Mouse (Mus musculus) limb, embryonic 14.5 days (tissue): ENCODE measurements at regions not wholly inside any gene's neighbourhood (a gene's known extent, or its start where the extent isn't known, plus 50 kb on each side); places are given as distances from the start of the nearest gene placed in this dataset.

Experiments used
- ATAC-seq: fragments of 200-750 bp; cut with Nextera tagmentation; 2 replicates; pipeline ENCODE4 v1.8.0; 2017; ENCODE audit warnings: low read depth, moderate number of reproducible peaks, moderate TSS enrichment; ENCODE audit not compliant: low FRiP score
- DNase-seq: peaks from one replicate; pipeline ENCODE4 v3.0.0-alpha.2; 2015; ENCODE audit warnings: low spot score
- H3K27ac ChIP-seq: fragments of 300-500 bp; sonication (generic); replicated peaks from 2 replicates; pipeline ENCODE4 v1.5.1; 2014; ENCODE audit warnings: low read depth, mild to moderate bottlenecking, low read length, moderate library complexity, mixed read lengths
- H3K27me3 ChIP-seq: fragments of 300-500 bp; sonication (generic); 2 replicates; pipeline ENCODE4 v1.6.1; 2014; ENCODE audit warnings: low read length, mixed read lengths; ENCODE audit not compliant: control insufficient read depth, insufficient read depth
- H3K36me3 ChIP-seq: fragments of 300-500 bp; sonication (generic); 2 replicates; pipeline ENCODE4 v1.6.1; 2014; ENCODE audit warnings: mild to moderate bottlenecking, low read length, moderate library complexity, mixed read lengths; ENCODE audit not compliant: control insufficient read depth, insufficient read depth
- H3K4me1 ChIP-seq: fragments of 300-500 bp; sonication (generic); 2 replicates; pipeline ENCODE4 v1.6.1; 2014; ENCODE audit warnings: antibody characterized with exemption, low read length, mixed read lengths; ENCODE audit not compliant: control insufficient read depth, insufficient read depth
- H3K4me2 ChIP-seq: fragments of 300-500 bp; sonication (generic); replicated peaks from 2 replicates; pipeline ENCODE4 v1.6.1; 2014; ENCODE audit warnings: low read depth, mild to moderate bottlenecking, low read length, moderate library complexity; ENCODE audit not compliant: severe bottlenecking
- H3K4me3 ChIP-seq: fragments of 300-500 bp; sonication (generic); replicated peaks from 2 replicates; pipeline ENCODE4 v1.5.1; 2014; ENCODE audit warnings: low read length
- H3K9ac ChIP-seq: fragments of 300-500 bp; sonication (generic); 2 replicates; pipeline ENCODE4 v1.6.1; 2014; ENCODE audit warnings: mild to moderate bottlenecking, low read depth, low read length, moderate library complexity; ENCODE audit not compliant: severe bottlenecking
- H3K9me3 ChIP-seq: fragments of 300-500 bp; sonication (generic); 2 replicates; pipeline ENCODE4 v1.6.1; 2016; ENCODE audit warnings: low read length; ENCODE audit not compliant: control insufficient read depth
- POLR2A ChIP-seq: fragments of 200-500 bp; IDR thresholded peaks from 2 replicates; pipeline ENCODE4 v1.8.0; 2012; ENCODE audit warnings: inconsistent platforms, mild to moderate bottlenecking, moderate library complexity, borderline replicate concordance; ENCODE audit not compliant: insufficient read depth, insufficient read length; ENCODE audit errors: extremely low read depth
- WGBS: fragments of 180-500 bp; shearing (Covaris S2); extraction: QIAGEN DNeasy Blood & Tissue Kit; methylation state at CpG from one replicate; pipeline ENCODE4 v1.1.7; 2014; 5-methylcytosine and 5-hydroxymethylcytosine counted together

- no peak for DNase-seq
- no peak overlapping the region for H3K9ac ChIP-seq
- no peak overlapping the region for H3K4me3 ChIP-seq
- 0 out of 2 replicates have a peak, but pooled peaks cover 7% of the 10 kb centered on the region for H3K9me3 ChIP-seq
- no peak for ATAC-seq
- H3K4me2 ChIP-seq: no peak overlapping the region; the same call in 1 of the 2 replicates
- no peak overlapping the region for H3K27ac ChIP-seq
- no peaks in the 10 kb centered on the region for H3K27me3 ChIP-seq
- H3K4me1 ChIP-seq: peaks cover 9% of the 10 kb centered on the region
- no peak for TF ChIP-seq POLR2A
- WGBS: 25% methylated on average over 17 of the region's 17 CpGs
- H3K36me3 ChIP-seq: no peaks in the 10 kb centered on the region
Measured at GRCm38 (mm10) chr1:57612931-57613804, 160.8 kb upstream of the Spats2l start.

GRCm38 (mm10) chr1:57615155-57615554 lies 158.8 kb upstream of the Spats2l start:
- H3K36me3 ChIP-seq: no peaks in the 10 kb centered on the region
- 0 out of 2 replicates have a peak, but pooled peaks cover 7% of the 10 kb centered on the region for H3K9me3 ChIP-seq
- H3K4me3 ChIP-seq: no peak overlapping the region
- H3K9ac ChIP-seq: no peak overlapping the region
- H3K27me3 ChIP-seq: no peaks in the 10 kb centered on the region
- ATAC-seq (no peak), DNase-seq (no peak)
- H3K27ac ChIP-seq: no peak overlapping the region
- H3K4me1 ChIP-seq: no peaks in the 10 kb centered on the region; the same call in 1 of the 2 replicates
- TF ChIP-seq POLR2A: no peak
- H3K4me2 ChIP-seq: no peak overlapping the region

- Histone ChIP-seq H3K27ac (no peak overlapping the region), H3K9ac (no peak overlapping the region), H3K4me2 (no peak overlapping the region), H3K9me3 (0 out of 2 replicates have a peak, but pooled peaks cover 7% of the 10 kb centered on the region), H3K4me3 (no peak overlapping the region), H3K27me3 (no peaks in the 10 kb centered on the region), H3K36me3 (no peaks in the 10 kb centered on the region), H3K4me1 (no peaks in the 10 kb centered on the region; the same call in 1 of the 2 replicates)
- no peak for TF ChIP-seq POLR2A
- DNase-seq (no peak), ATAC-seq (no peak)
- WGBS: 45% methylated on average over 3 of the region's 3 CpGs
Measured at GRCm38 (mm10) chr1:57617316-57617715, 156.6 kb upstream of the Spats2l start.

GRCm38 (mm10) chr1:57622561-57622960 lies 151.4 kb upstream of the Spats2l start:
- Histone ChIP-seq H3K9me3 (no peaks in the 10 kb centered on the region), H3K27me3 (no peaks in the 10 kb centered on the region), H3K36me3 (no peaks in the 10 kb centered on the region), H3K4me3 (no peak overlapping the region), H3K27ac (no peak overlapping the region), H3K9ac (no peak overlapping the region), H3K4me2 (no peak overlapping the region), H3K4me1 (no peaks in the 10 kb centered on the region)
- no peak for ATAC-seq
- no peak for DNase-seq
- TF ChIP-seq POLR2A: no peak
- WGBS: 68% methylated on average over 9 of the region's 9 CpGs

- no peak for TF ChIP-seq POLR2A
- Histone ChIP-seq H3K9me3 (no peaks in the 10 kb centered on the region), H3K9ac (no peak overlapping the region), H3K4me3 (no peak overlapping the region), H3K4me1 (no peaks in the 10 kb centered on the region), H3K4me2 (no peak overlapping the region), H3K27ac (no peak overlapping the region), H3K36me3 (no peaks in the 10 kb centered on the region), H3K27me3 (no peaks in the 10 kb centered on the region)
- WGBS: 76% methylated on average over 1 of the region's 1 CpGs
- ATAC-seq (no peak), DNase-seq (peak; percentile 61)
Measured at GRCm38 (mm10) chr1:57633986-57634385, 140.0 kb upstream of the Spats2l start.
